ENCODE assay signal across 15 mouse cellular contexts in genomic region chr5:121142431-121143119, GRCm38 (mm10). TPM values are rescaled to one million over a fixed set of nuclear protein-coding genes. Genes with fewer than 3 reads are reported as not detected.
DNase-seq lines count a peak whose midpoint lies in the region; ATAC-seq lines count a peak whose summit lies in the region.
"Had no signal": no experiment of that assay in that cellular context is flagged by ENCODE, and none has a peak within 500 bp of the region (broad histone marks: within the 10 kb centered on the region; RNA-seq: fewer than 3 reads in every experiment).

No protein-coding gene starts in this region.

- H3K9ac ChIP-seq in forebrain, embryonic 12.5 days: no peak overlapping the region
- H3K9ac ChIP-seq in neural tube, embryonic 14.5 days (replicated peaks; ENCODE audit: low read depth, low read length): no peak overlapping the region
- H3K9ac ChIP-seq: embryonic facial prominence, embryonic 15.5 days; liver, embryonic 15.5 days had no signal

- 70% methylated on average over 14 of the region's 14 CpGs for WGBS in forebrain, embryonic 12.5 days
- WGBS in neural tube, embryonic 14.5 days: 80% methylated on average over 14 of the region's 14 CpGs

- H3K4me2 ChIP-seq in forebrain, embryonic 12.5 days: no peak overlapping the region
- no peak overlapping the region for H3K4me2 ChIP-seq in neural tube, embryonic 14.5 days (ENCODE audit: low read depth, low read length)
- H3K4me2 ChIP-seq: embryonic facial prominence, embryonic 15.5 days; liver, embryonic 15.5 days had no signal

- peaks cover 80% of the 10 kb centered on the region for H3K36me3 ChIP-seq in forebrain, embryonic 12.5 days (replicated peaks)
- peaks cover 43% of the 10 kb centered on the region for H3K36me3 ChIP-seq in neural tube, embryonic 14.5 days (ENCODE audit: control insufficient read depth, insufficient read depth, low read length)

- DNase-seq in layer of hippocampus, adult 11-12 months (ENCODE audit: low spot score): peak; percentile 64
- no peak for DNase-seq in layer of hippocampus, postnatal 10 days (ENCODE audit: low spot score in 2 of 2)
- DNase-seq in layer of hippocampus, adult 8-10 months (ENCODE audit: low spot score in 2 of 2): peak; percentile 48 to 49
- DNase-seq in lung, adult 18-20 months: no peak
- no peak for DNase-seq in adrenal gland, postnatal 14 days
- DNase-seq in retina, embryonic 14.5 days (ENCODE audit: low spot score): no peak
- DNase-seq: adrenal gland, postnatal 25 days; cerebellum, adult 8-10 months; heart, postnatal 10 days; left cerebral cortex, postnatal 4 days had no signal

- no peaks in the 10 kb centered on the region for H3K27me3 ChIP-seq in forebrain, embryonic 12.5 days
- H3K27me3 ChIP-seq in neural tube, embryonic 14.5 days (ENCODE audit: control insufficient read depth, insufficient read depth, low read length): no peaks in the 10 kb centered on the region
- H3K27me3 ChIP-seq: embryonic facial prominence, embryonic 15.5 days; liver, embryonic 15.5 days had no signal

- H3K4me3 ChIP-seq in forebrain, embryonic 12.5 days (replicated peaks): no peak overlapping the region
- no peak overlapping the region for H3K4me3 ChIP-seq in neural tube, embryonic 14.5 days (ENCODE audit: low read depth, low read length)
- H3K4me3 ChIP-seq: embryonic facial prominence, embryonic 15.5 days; liver, embryonic 15.5 days had no signal

- no peaks in the 10 kb centered on the region for H3K9me3 ChIP-seq in forebrain, embryonic 12.5 days
- H3K9me3 ChIP-seq in neural tube, embryonic 14.5 days (ENCODE audit: control insufficient read depth, low read length): no peaks in the 10 kb centered on the region
- H3K9me3 ChIP-seq: embryonic facial prominence, embryonic 15.5 days; liver, embryonic 15.5 days had no signal

- H3K27ac ChIP-seq in forebrain, embryonic 12.5 days: peak overlapping the region; percentile 80
- peak overlapping the region; percentile 48; the same call in 1 of the 2 replicates for H3K27ac ChIP-seq in neural tube, embryonic 14.5 days (ENCODE audit: low read depth, low read length)
- H3K27ac ChIP-seq: embryonic facial prominence, embryonic 15.5 days; liver, embryonic 15.5 days had no signal

- H3K4me1 ChIP-seq in forebrain, embryonic 12.5 days: peaks cover 14% of the 10 kb centered on the region
- no peaks in the 10 kb centered on the region for H3K4me1 ChIP-seq in neural tube, embryonic 14.5 days (ENCODE audit: control insufficient read depth, insufficient read depth, low read length)
- H3K4me1 ChIP-seq: embryonic facial prominence, embryonic 15.5 days; liver, embryonic 15.5 days had no signal

- no peak for ATAC-seq in forebrain, embryonic 12.5 days (ENCODE audit: low FRiP score)
- no peak for ATAC-seq in neural tube, embryonic 14.5 days (ENCODE audit: low read depth)
- ATAC-seq: CD4-positive, CD25-positive, alpha-beta regulatory T cell, adult 4 months had no signal

RNA-seq across cellular contexts. Expression of gene Ptpn11, which starts 48.6 kb away (rescaled TPM):
- total RNA-seq in layer of hippocampus, postnatal 10 days (2021): 10 to 100 TPM; 78.1 to 82.4 TPM
- 26.3 and 26.4 TPM in 2 replicates for polyA plus RNA-seq in forebrain, embryonic 12.5 days (2016; fragmentation: Nextera tagmentation; extraction: Ambion mirVana)
- total RNA-seq in layer of hippocampus, adult 8-10 months (2022): 100 to 1,000 TPM in 2 of 4 experiments, 10 to 100 TPM in 2; 97.1 to 101 (median 99.7) TPM
- 22.0 and 26.6 TPM in 2 replicates for polyA plus RNA-seq in neural tube, embryonic 14.5 days (2014; fragmentation: Nextera tagmentation; extraction: Ambion mirVana)
- total RNA-seq in adrenal gland, postnatal 14 days (2021): 98.9 and 120 TPM in 2 replicates

Comparison
In these comparisons a context has a peak if more than half of its experiments do, and no peak if none do; other contexts are left out.
1. DNase-seq: peak in layer of hippocampus, adult 11-12 months (single experiment) and layer of hippocampus, adult 8-10 months (2 of 2); none in layer of hippocampus, postnatal 10 days (0 of 2), lung, adult 18-20 months (0 of 2), adrenal gland, postnatal 14 days (single experiment) and retina, embryonic 14.5 days (single experiment).